Mouse (Mus musculus) stomach, postnatal 0 days (tissue): ENCODE data around the gene Zswim7.

Experiments
- CTCF ChIP-seq: IDR thresholded peaks from 2 replicates; pipeline ENCODE4 v1.5.1; 2016; ENCODE audit warnings: antibody characterized with exemption, low read depth, mild to moderate bottlenecking, moderate library complexity
- EP300 ChIP-seq: optimal IDR thresholded peaks from 2 replicates; pipeline ENCODE3; 2016; ENCODE audit warnings: antibody characterized with exemption

GRCm38 (mm10) chr11:62259214-62259613, 22.0 kb downstream of the Zswim7 start:
- TF ChIP-seq CTCF (no peak), EP300 (no peak)
